Mouse (Mus musculus) myocyte (in vitro differentiated cells): ENCODE measurements around the gene Npm1.

Experiments
- CEBPB ChIP-seq: IDR thresholded peaks from 2 replicates; pipeline ENCODE4 v1.6.1; 2011; ENCODE audit warnings: mild to moderate bottlenecking, moderate library complexity; ENCODE audit not compliant: poor library complexity, insufficient read depth, severe bottlenecking
- E2F4 ChIP-seq: IDR thresholded peaks from one replicate; pipeline ENCODE4 v1.6.1; 2011; ENCODE audit warnings: mild to moderate bottlenecking, control low read depth, moderate library complexity; ENCODE audit not compliant: insufficient read depth
- MAX ChIP-seq: IDR thresholded peaks from one replicate; pipeline ENCODE4 v1.6.1; 2011; ENCODE audit warnings: low read depth, mild to moderate bottlenecking, control low read depth
- MYOD1 ChIP-seq, 3 experiments: IDR thresholded peaks; one replicate each; pipeline ENCODE4 v1.6.1; 2011; ENCODE audit warnings: control low read depth in 2 of 3, low read depth in 2 of 3, mild to moderate bottlenecking in 2 of 3, moderate library complexity in 1 of 3; ENCODE audit not compliant: insufficient read length in 2 of 3, control insufficient read depth in 1 of 3
- MYOG ChIP-seq, 3 experiments: IDR thresholded peaks; one replicate each; pipeline ENCODE4 v1.6.1; 2011; ENCODE audit warnings: control low read depth in 2 of 3, low read depth in 2 of 3, mild to moderate bottlenecking in 2 of 3; ENCODE audit not compliant: insufficient read length in 2 of 3, control insufficient read depth in 1 of 3, insufficient read depth in 1 of 3
- POLR2A ChIP-seq: IDR thresholded peaks from one replicate; pipeline ENCODE4 v1.6.1; 2011; ENCODE audit warnings: low read depth, mild to moderate bottlenecking, control low read depth, moderate library complexity; ENCODE audit not compliant: insufficient read length
- POLR2AphosphoS2 ChIP-seq: IDR thresholded peaks from one replicate; pipeline ENCODE4 v1.6.1; 2011; ENCODE audit warnings: low read depth, control low read depth; ENCODE audit not compliant: insufficient read length
- SRF ChIP-seq: IDR thresholded peaks from one replicate; pipeline ENCODE4 v1.6.1; 2011; ENCODE audit warnings: low read depth; ENCODE audit not compliant: control insufficient read depth, insufficient read length
- TCF12 ChIP-seq: IDR thresholded peaks from one replicate; pipeline ENCODE4 v1.6.1; 2011; ENCODE audit warnings: mild to moderate bottlenecking, control low read depth; ENCODE audit not compliant: poor library complexity, insufficient read depth, severe bottlenecking
- TCF3 ChIP-seq: IDR thresholded peaks from one replicate; pipeline ENCODE4 v1.6.1; 2011; ENCODE audit warnings: low read depth, control low read depth; ENCODE audit not compliant: insufficient read length
- USF1 ChIP-seq: IDR thresholded peaks from one replicate; pipeline ENCODE4 v1.6.1; 2011; ENCODE audit warnings: low read depth, mild to moderate bottlenecking, control low read depth, moderate library complexity

DNA sequence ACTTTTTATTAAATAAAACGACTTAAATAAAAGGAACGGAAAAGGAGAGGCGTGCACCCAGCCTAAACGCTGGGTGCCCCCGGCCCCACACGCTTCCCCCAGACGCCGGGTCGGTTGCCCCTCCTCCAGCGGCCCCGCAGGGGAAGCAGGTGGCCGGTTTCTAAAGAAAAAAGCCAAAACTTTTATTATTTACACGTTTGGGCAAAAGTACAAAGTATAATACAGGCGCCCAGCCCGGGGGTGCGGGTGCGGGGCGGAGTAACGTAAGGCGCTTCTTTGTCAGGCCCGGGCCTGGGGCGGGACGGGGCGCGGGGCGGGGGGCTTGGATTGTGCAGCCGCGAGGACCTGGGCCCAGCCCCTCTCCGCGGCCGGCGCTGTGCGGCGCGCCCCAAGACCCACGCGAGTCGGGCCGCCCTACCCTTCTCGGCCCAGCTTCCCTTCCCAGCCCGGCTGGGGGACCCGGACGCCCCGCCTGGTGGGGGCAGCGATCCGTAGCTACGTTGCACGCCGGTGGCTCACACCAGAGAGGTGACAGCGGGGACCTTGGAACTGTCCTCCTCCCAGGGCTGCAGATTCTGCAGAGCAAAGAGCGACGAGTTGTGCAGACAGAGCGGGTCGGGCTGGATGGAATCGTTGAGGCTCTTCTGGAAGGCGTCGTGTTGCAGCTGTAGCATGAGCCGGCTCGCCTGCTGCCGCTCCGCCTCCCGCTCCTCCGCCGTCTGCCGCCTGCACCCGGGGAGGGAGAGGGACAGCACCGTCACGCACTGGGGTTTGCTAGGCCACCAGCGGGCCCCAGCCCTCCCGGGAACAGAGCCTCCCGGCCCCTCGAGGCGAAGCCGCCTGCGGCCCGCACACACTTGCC is 38.0 kb upstream of the Npm1 start:
- TF ChIP-seq USF1 (no peak), E2F4 (no peak), TCF12 (no peak), POLR2A (no peak), MYOG (IDR thresholded peaks at IDR 0.05; ENCODE audit: control insufficient read depth in 1 of 3, insufficient read depth in 1 of 3, insufficient read length in 2 of 3, low read depth in 2 of 3) (no peak), CEBPB (no peak), SRF (no peak), POLR2AphosphoS2 (no peak), MYOD1 (IDR thresholded peaks at IDR 0.05; ENCODE audit: control insufficient read depth in 1 of 3, insufficient read length in 2 of 3, low read depth in 2 of 3) (no peak), MAX (no peak), TCF3 (no peak)
